Mouse (Mus musculus) kidney, embryonic 14.5 days (tissue): ENCODE data around the gene Uqcc2. TPM values are rescaled to one million over a fixed set of nuclear protein-coding genes. Genes with fewer than 3 reads are reported as not detected.

Source experiments
- ATAC-seq: fragments of 200-750 bp; cut with Nextera tagmentation; 2 replicates; pipeline ENCODE4 v1.8.0; 2017; ENCODE audit warnings: moderate number of reproducible peaks, mild to moderate bottlenecking, moderate TSS enrichment, moderate library complexity; ENCODE audit not compliant: low FRiP score, low TSS enrichment
- H3K27ac ChIP-seq: fragments of 300-500 bp; sonication (generic); 2 replicates; pipeline ENCODE4 v1.5.1; 2014; ENCODE audit warnings: low read depth, mild to moderate bottlenecking, low read length, moderate library complexity, mixed read lengths
- H3K27me3 ChIP-seq: fragments of 300-500 bp; sonication (generic); 2 replicates; pipeline ENCODE4 v1.6.1; 2014; ENCODE audit warnings: mild to moderate bottlenecking, low read length; ENCODE audit not compliant: control insufficient read depth, insufficient read depth
- H3K36me3 ChIP-seq: fragments of 300-500 bp; sonication (generic); 2 replicates; pipeline ENCODE4 v1.6.1; 2014; ENCODE audit warnings: low read length, mixed read lengths; ENCODE audit not compliant: control insufficient read depth, insufficient read depth
- H3K4me1 ChIP-seq: fragments of 300-500 bp; sonication (generic); 2 replicates; pipeline ENCODE4 v1.6.1; 2014; ENCODE audit warnings: low read length, mixed read lengths; ENCODE audit not compliant: control insufficient read depth, insufficient read depth
- H3K4me2 ChIP-seq: fragments of 300-500 bp; sonication (generic); replicated peaks from 2 replicates; pipeline ENCODE4 v1.6.1; 2014; ENCODE audit warnings: low read depth, mild to moderate bottlenecking, low read length
- H3K4me3 ChIP-seq: fragments of 300-500 bp; sonication (generic); 2 replicates; pipeline ENCODE4 v1.5.1; 2014; ENCODE audit warnings: mild to moderate bottlenecking, low read length
- H3K9ac ChIP-seq: fragments of 300-500 bp; sonication (generic); 2 replicates; pipeline ENCODE4 v1.6.1; 2014; ENCODE audit warnings: low read depth, mild to moderate bottlenecking, low read length, moderate library complexity
- H3K9me3 ChIP-seq: fragments of 300-500 bp; sonication (generic); 2 replicates; pipeline ENCODE4 v1.6.1; 2016; ENCODE audit warnings: low read length; ENCODE audit not compliant: control insufficient read depth
- WGBS: fragments of 180-500 bp; shearing (Covaris S2); extraction: QIAGEN DNeasy Blood & Tissue Kit; methylation state at CpG from one replicate; pipeline ENCODE4 v1.1.7; 2014; 5-methylcytosine and 5-hydroxymethylcytosine counted together
- polyA plus RNA-seq: library from polyadenylated mRNA; unstranded; fragments of >200 nt; fragmentation: Nextera tagmentation; extraction: Ambion mirVana; gene quantifications from 2 replicates; pipeline ENCODE4 v1.2.1, GENCODE M21; 2014

Gene Uqcc2
- polyA plus RNA-seq: 293 and 406 TPM in 2 replicates

DNA sequence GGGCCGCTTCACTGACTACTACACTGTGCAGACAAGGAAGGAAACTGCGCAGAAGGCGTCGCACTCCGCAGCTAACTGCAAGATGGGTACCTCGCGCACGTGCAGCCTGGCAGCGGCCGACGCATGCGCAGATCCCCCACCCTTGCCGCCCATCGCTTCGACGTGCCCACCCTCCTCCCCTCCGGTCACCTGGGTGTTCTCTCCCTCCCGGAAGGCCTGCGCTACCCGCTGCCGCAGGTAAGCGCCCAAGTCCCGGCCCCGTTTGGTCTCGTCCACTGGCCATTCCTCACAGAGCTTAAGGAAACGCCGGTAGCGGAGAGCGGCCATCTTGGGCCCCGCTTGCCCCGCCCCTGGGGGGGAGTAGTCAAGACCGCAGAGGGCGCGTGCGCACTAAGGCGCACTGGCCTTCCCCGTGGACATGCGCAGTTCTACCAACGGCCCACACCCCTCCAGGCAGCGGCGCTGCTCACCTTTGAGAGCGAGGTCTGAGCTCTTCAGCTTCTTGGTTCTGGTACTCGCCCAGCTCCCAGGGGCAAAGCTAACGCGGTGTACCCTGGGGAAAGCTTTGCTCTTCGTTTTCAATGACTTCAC is at the start of gene Uqcc2:
Uqcc2 (minus strand) TSS at position 366 of the 591 bp plus-strand sequence.
- H3K4me2 ChIP-seq: peak within 1 kb of the TSS; percentile 38
- peak within 1 kb of the TSS; percentile 67 for H3K4me3 ChIP-seq
- no peaks in the 10 kb centered on the region for H3K27me3 ChIP-seq
- H3K9me3 ChIP-seq: no peaks in the 10 kb centered on the region
- peak within 1 kb of the TSS; percentile 77 for H3K9ac ChIP-seq
- 0 out of 2 replicates have a peak within 1 kb of the TSS, but pooled peaks have one; percentile 39 for H3K27ac ChIP-seq
- WGBS: under 1% methylated on average over 46 of the region's 46 CpGs
- H3K4me1 ChIP-seq: peaks cover 39% of the 10 kb centered on the region
- H3K36me3 ChIP-seq: no peaks in the 10 kb centered on the region
- ATAC-seq: peak; percentile 88

DNA sequence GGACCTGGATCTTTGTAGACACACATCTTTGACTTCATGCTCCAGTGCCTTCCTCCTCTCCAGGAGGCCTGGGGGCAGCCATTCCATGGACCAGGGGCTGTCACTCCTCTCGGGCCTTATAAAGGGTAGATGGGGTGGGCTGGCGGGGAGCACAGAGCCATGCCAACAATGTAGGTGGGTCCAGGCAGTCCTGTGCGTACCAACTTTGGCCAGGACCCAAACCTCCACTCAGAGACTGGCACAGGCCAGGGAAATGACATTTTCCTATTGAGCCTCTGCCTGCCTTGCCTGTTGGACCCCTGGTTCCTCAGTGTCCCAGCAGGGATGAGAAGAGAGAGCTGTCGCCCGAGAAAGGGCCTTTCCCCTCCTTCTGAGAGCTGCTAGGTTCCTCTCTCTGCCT is 48.7 kb upstream of the Uqcc2 start:
- Histone ChIP-seq H3K36me3 (no peaks in the 10 kb centered on the region), H3K27me3 (no peaks in the 10 kb centered on the region), H3K9ac (no peak overlapping the region), H3K4me3 (no peak overlapping the region), H3K9me3 (no peaks in the 10 kb centered on the region), H3K27ac (no peak overlapping the region), H3K4me2 (no peak overlapping the region), H3K4me1 (no peaks in the 10 kb centered on the region; the same call in 1 of the 2 replicates)
- no peak for ATAC-seq
- 75% methylated on average over 5 of the region's 5 CpGs for WGBS

DNA sequence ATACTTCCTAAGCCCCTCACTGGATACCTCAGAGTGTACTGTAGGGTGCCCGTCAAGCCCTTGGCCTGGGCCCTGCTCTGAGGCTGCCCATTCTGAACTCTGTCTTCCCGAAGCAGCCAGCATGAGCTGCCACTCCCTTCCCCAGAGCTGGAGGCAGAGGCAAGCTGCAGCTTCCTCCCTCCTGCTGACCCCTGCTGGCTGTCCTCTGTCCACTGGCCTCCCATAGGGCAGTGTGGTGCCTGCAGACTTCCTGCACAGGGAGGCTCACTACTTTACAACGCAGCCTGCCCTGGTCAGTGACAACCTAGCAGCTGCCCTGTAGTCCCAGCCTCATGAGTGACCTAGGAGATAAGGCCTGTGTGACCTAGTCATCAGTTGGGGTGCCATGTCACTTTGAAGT is 48.0 kb upstream of the Uqcc2 start:
- Histone ChIP-seq H3K4me3 (no peak overlapping the region), H3K4me2 (no peak overlapping the region), H3K36me3 (no peaks in the 10 kb centered on the region), H3K9me3 (no peaks in the 10 kb centered on the region), H3K27ac (no peak overlapping the region), H3K9ac (no peak overlapping the region), H3K4me1 (no peaks in the 10 kb centered on the region; the same call in 1 of the 2 replicates), H3K27me3 (no peaks in the 10 kb centered on the region)
- ATAC-seq: peak; percentile 67
- WGBS: 28% methylated on average over 3 of the region's 3 CpGs

DNA sequence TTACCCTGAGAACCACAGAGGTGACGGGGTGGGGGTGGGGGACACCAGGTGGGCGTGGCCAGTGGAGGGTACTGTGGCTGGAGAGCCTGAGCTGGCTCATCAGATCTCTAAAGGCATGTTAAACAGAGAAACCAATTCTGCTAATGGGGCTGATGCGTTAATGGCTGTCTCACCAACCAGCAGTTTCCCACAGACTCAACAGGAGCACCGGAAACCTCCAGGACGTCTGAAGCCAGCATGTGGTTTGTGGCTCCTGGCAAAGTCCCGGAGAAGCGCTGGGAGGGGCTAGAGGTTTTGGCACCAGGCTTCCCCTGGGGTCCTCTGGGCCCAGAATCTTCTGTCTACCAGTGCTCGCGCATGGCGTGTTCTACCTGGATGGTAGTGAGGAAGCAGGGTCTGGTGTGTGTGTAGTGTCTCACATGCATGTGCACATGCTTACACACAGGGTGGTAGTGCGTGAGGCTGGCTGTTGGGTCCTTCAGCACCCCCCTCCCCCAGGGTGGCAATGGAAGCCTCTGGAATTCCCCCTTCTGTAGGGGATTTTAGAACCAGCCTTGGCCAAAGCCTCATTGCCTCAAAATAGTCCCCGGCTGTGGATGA is 46.1 kb upstream of the Uqcc2 start:
- no peak overlapping the region for H3K4me3 ChIP-seq
- H3K36me3 ChIP-seq: no peaks in the 10 kb centered on the region
- no peak overlapping the region for H3K4me2 ChIP-seq
- ATAC-seq: no peak
- H3K4me1 ChIP-seq: peaks cover 13% of the 10 kb centered on the region
- no peaks in the 10 kb centered on the region for H3K9me3 ChIP-seq
- H3K9ac ChIP-seq: no peak overlapping the region
- 58% methylated on average over 12 of the region's 12 CpGs for WGBS
- no peaks in the 10 kb centered on the region for H3K27me3 ChIP-seq
- no peak overlapping the region for H3K27ac ChIP-seq

DNA sequence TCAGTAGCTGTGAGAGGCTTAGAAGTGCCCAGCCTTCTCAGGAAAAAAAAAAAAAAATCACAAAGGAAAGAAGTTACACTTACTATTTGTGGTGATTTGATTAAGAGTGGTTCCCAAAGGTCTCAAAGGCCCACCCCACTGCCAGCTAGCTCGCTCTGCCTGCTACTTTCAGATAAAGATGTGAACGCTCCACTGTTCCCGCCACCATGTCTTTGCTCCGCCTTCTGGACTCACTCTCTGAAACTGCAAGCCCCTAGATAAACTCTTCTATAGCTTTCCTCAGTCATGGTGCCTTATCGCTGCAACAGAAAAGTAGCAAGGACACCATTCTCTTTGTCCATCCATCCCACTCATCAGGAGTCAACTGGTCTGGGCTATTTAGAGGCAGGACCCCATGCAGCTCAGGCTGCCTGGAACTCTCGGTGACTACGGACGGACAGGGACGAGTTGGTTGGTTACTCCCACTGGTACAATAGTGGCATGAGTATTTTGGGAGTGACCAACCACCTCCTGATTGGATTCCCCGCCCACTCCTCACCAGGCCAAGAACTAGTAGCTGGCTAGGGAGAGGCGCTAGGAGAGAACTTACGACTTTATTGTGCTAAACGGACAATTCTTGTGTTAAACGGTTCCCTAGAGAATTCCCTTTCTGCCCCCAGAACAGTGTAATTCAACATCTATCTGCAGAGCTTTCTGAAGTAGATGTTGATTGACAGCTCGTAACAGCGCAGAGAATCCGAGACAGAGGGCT is 44.9 kb upstream of the Uqcc2 start:
- Histone ChIP-seq H3K9me3 (no peaks in the 10 kb centered on the region), H3K4me3 (no peak overlapping the region), H3K27me3 (no peaks in the 10 kb centered on the region), H3K9ac (no peak overlapping the region), H3K27ac (no peak overlapping the region), H3K36me3 (no peaks in the 10 kb centered on the region), H3K4me2 (no peak overlapping the region), H3K4me1 (peaks cover 13% of the 10 kb centered on the region)
- no peak for ATAC-seq
- WGBS: 86% methylated on average over 17 of the region's 17 CpGs

DNA sequence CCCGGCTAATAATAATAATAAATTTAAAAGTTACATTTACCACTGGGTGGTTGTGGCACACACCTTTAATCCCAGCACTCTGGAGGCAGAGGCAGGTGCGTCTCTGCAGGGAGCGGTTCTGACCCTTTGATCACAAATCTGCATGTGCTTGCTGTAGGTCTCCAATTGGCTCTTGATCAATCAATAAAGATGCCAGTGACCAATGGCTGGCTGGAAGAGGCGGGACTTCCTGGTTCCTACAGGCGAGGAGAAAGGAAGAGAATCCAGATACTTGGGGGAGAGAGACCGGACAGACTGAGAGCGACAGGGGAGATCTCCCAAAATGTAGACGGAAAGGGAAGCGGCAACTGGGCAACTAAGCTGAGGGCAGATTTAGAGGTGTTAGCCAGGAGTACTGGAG is 44.3 kb upstream of the Uqcc2 start:
- WGBS: 92% methylated on average over 9 of the region's 9 CpGs
- Histone ChIP-seq H3K9me3 (no peaks in the 10 kb centered on the region), H3K36me3 (no peaks in the 10 kb centered on the region), H3K9ac (no peak overlapping the region), H3K4me2 (no peak overlapping the region), H3K27me3 (no peaks in the 10 kb centered on the region), H3K27ac (no peak overlapping the region), H3K4me1 (peaks cover 13% of the 10 kb centered on the region), H3K4me3 (no peak overlapping the region)
- no peak for ATAC-seq

DNA sequence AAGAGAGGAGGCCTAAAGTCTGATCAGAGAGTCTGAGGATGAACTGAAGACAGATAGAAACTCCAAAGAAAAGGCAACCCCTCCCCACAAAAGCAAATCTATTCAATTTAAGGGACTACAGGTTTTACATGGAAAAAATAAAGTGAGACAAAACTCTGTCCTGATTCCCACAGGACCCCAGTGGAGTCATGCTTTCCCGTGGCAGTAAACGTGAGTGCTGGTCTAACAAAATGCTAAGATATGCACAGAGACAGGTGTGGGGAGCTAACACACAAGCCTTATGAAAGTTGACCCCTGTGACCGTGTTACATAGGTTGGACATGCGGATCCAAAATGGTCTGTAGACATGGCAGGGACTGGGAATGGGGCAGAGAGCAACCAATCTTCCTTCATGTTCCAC is 43.0 kb upstream of the Uqcc2 start:
- H3K9me3 ChIP-seq: no peaks in the 10 kb centered on the region
- ATAC-seq: no peak
- H3K4me3 ChIP-seq: no peak overlapping the region
- H3K36me3 ChIP-seq: no peaks in the 10 kb centered on the region
- H3K4me2 ChIP-seq: no peak overlapping the region
- peaks cover 13% of the 10 kb centered on the region for H3K4me1 ChIP-seq
- no peak overlapping the region for H3K9ac ChIP-seq
- H3K27ac ChIP-seq: no peak overlapping the region
- H3K27me3 ChIP-seq: no peaks in the 10 kb centered on the region
- 91% methylated on average over 4 of the region's 4 CpGs for WGBS

DNA sequence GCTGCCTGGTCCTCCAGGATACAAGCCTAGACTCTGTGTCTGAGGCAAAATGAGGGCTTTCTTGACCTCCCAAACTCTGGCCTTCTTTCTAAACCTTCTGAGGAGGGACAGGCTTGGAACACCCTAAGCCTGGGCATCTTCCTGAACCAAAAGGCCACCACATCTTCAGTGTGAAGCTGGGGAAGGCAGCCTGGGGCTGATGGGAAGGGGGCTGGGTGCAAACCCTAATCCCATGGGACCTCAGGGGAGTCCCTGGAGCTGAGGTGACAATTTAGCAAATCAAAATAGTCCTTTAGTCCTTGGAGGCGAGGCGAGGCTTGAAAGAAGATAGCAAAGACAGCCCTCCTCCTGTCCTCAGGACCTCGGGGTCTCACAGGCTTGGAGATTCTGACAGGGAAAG is 42.6 kb upstream of the Uqcc2 start:
- Histone ChIP-seq H3K9ac (no peak overlapping the region), H3K4me1 (peaks cover 13% of the 10 kb centered on the region), H3K4me3 (no peak overlapping the region), H3K9me3 (no peaks in the 10 kb centered on the region), H3K27ac (no peak overlapping the region), H3K4me2 (no peak overlapping the region), H3K27me3 (no peaks in the 10 kb centered on the region), H3K36me3 (no peaks in the 10 kb centered on the region)
- 70% methylated on average over 3 of the region's 3 CpGs for WGBS
- no peak for ATAC-seq
